Mouse (Mus musculus) heart, embryonic 13.5 days (tissue): ENCODE data around the gene Tmem206. TPM values are rescaled to one million over a fixed set of nuclear protein-coding genes. Genes with fewer than 3 reads are reported as not detected.

Source experiments
- ATAC-seq: fragments of 200-750 bp; cut with Nextera tagmentation; 2 replicates; pipeline ENCODE4 v1.8.0; 2017; ENCODE audit warnings: moderate TSS enrichment; ENCODE audit not compliant: insufficient number of reproducible peaks, low FRiP score, low TSS enrichment; ENCODE audit errors: extremely low read depth
- H3K27ac ChIP-seq: fragments of 300-500 bp; sonication (generic); replicated peaks from 2 replicates; pipeline ENCODE4 v1.5.1; 2015; ENCODE audit warnings: moderate library complexity, mild to moderate bottlenecking, inconsistent platforms
- H3K27me3 ChIP-seq: fragments of 300-500 bp; sonication (generic); replicated peaks from 2 replicates; pipeline ENCODE4 v1.6.1; 2015; ENCODE audit warnings: mild to moderate bottlenecking, inconsistent platforms
- H3K36me3 ChIP-seq: fragments of 300-500 bp; sonication (generic); 2 replicates; pipeline ENCODE4 v1.6.1; 2015; ENCODE audit warnings: mild to moderate bottlenecking, inconsistent platforms
- H3K4me1 ChIP-seq: fragments of 300-500 bp; sonication (generic); 2 replicates; pipeline ENCODE4 v1.6.1; 2015; ENCODE audit warnings: inconsistent platforms
- H3K4me2 ChIP-seq: fragments of 300-500 bp; sonication (generic); 2 replicates; pipeline ENCODE4 v1.6.1; 2015; ENCODE audit warnings: inconsistent platforms, mild to moderate bottlenecking, moderate library complexity
- H3K4me3 ChIP-seq: fragments of 300-500 bp; sonication (generic); 2 replicates; pipeline ENCODE4 v1.5.1; 2015; ENCODE audit warnings: moderate library complexity, mild to moderate bottlenecking, inconsistent platforms
- H3K9ac ChIP-seq: fragments of 300-500 bp; sonication (generic); 2 replicates; pipeline ENCODE4 v1.6.1; 2015; ENCODE audit warnings: inconsistent platforms, mild to moderate bottlenecking, moderate library complexity
- H3K9me3 ChIP-seq: fragments of 300-500 bp; sonication (generic); 2 replicates; pipeline ENCODE4 v1.6.1; 2016; ENCODE audit warnings: inconsistent platforms
- WGBS: fragments of 180-500 bp; shearing (Covaris S2); methylation state at CpG from one replicate; pipeline ENCODE4 v1.1.7; 2015; ENCODE audit warnings: mixed read lengths; 5-methylcytosine and 5-hydroxymethylcytosine counted together
- polyA plus RNA-seq: library from polyadenylated mRNA; unstranded; fragments of >200 nt; fragmentation: Nextera tagmentation; extraction: Ambion mirVana; gene quantifications from 2 replicates; pipeline ENCODE4 v1.2.1, GENCODE M21; 2015

Gene Tmem206
- polyA plus RNA-seq: 16.2 and 17.6 TPM in 2 replicates

- WGBS: under 1% methylated on average over 39 of the region's 42 CpGs
- peak; percentile 88 for ATAC-seq
- H3K36me3 ChIP-seq: peaks cover 14% of the 10 kb centered on the region
Observed at GRCm38 (mm10) chr1:191325726-191326232, at the start of gene Tmem206. Tmem206 (plus strand) TSS chr1:191325912.

GRCm38 (mm10) chr1:191276181-191276580 is 49.5 kb upstream of the Tmem206 start:
- Histone ChIP-seq H3K27ac (no peak overlapping the region), H3K4me3 (no peak overlapping the region), H3K9me3 (no peaks in the 10 kb centered on the region), H3K4me1 (peaks cover 17% of the 10 kb centered on the region), H3K9ac (no peak overlapping the region), H3K4me2 (no peak overlapping the region), H3K27me3 (no peaks in the 10 kb centered on the region; the same call in 1 of the 2 replicates), H3K36me3 (no peaks in the 10 kb centered on the region)
- 93% methylated on average over 7 of the region's 7 CpGs for WGBS
- ATAC-seq: no peak

More at GRCm38 (mm10) chr1:191325726-191326232, at the start of gene Tmem206:
- Histone ChIP-seq H3K9ac (peak within 1 kb of the TSS; percentile 91), H3K4me3 (peak within 1 kb of the TSS; percentile 86), H3K27ac (peak within 1 kb of the TSS; percentile 60), H3K4me1 (peaks cover 28% of the 10 kb centered on the region), H3K27me3 (no peaks in the 10 kb centered on the region; the same call in 1 of the 2 replicates), H3K9me3 (no peaks in the 10 kb centered on the region), H3K4me2 (peak within 1 kb of the TSS; percentile 98)

- Histone ChIP-seq H3K36me3 (no peaks in the 10 kb centered on the region), H3K27me3 (no peaks in the 10 kb centered on the region; the same call in 1 of the 2 replicates), H3K9me3 (no peaks in the 10 kb centered on the region), H3K4me1 (peaks cover 17% of the 10 kb centered on the region), H3K4me2 (0 out of 2 replicates have a peak overlapping the region, but pooled peaks have one; percentile 4), H3K27ac (peak overlapping the region; percentile 48; the same call in 1 of the 2 replicates), H3K4me3 (no peak overlapping the region), H3K9ac (no peak overlapping the region)
- WGBS: 71% methylated on average over 14 of the region's 14 CpGs
- no peak for ATAC-seq
Observed at GRCm38 (mm10) chr1:191277549-191278059, 48.1 kb upstream of the Tmem206 start.

GRCm38 (mm10) chr1:191278324-191278723 is 47.4 kb upstream of the Tmem206 start:
- no peaks in the 10 kb centered on the region; the same call in 1 of the 2 replicates for H3K27me3 ChIP-seq
- no peak overlapping the region for H3K27ac ChIP-seq
- WGBS: 73% methylated on average over 4 of the region's 4 CpGs
- no peaks in the 10 kb centered on the region for H3K36me3 ChIP-seq
- H3K4me2 ChIP-seq: no peak overlapping the region
- no peak for ATAC-seq
- H3K9me3 ChIP-seq: no peaks in the 10 kb centered on the region
- no peak overlapping the region for H3K9ac ChIP-seq
- H3K4me3 ChIP-seq: no peak overlapping the region
- peaks cover 17% of the 10 kb centered on the region for H3K4me1 ChIP-seq

GRCm38 (mm10) chr1:191281171-191281570 is 44.5 kb upstream of the Tmem206 start:
- WGBS: 57% methylated on average over 7 of the region's 7 CpGs
- no peaks in the 10 kb centered on the region for H3K9me3 ChIP-seq
- H3K9ac ChIP-seq: no peak overlapping the region
- no peak overlapping the region for H3K27ac ChIP-seq
- no peak for ATAC-seq
- no peak overlapping the region for H3K4me2 ChIP-seq
- no peaks in the 10 kb centered on the region for H3K36me3 ChIP-seq
- H3K27me3 ChIP-seq: no peaks in the 10 kb centered on the region; the same call in 1 of the 2 replicates
- H3K4me3 ChIP-seq: no peak overlapping the region
- peaks cover 17% of the 10 kb centered on the region for H3K4me1 ChIP-seq

GRCm38 (mm10) chr1:191282319-191282718 is 43.4 kb upstream of the Tmem206 start:
- Histone ChIP-seq H3K27ac (no peak overlapping the region), H3K4me1 (peaks cover 9% of the 10 kb centered on the region), H3K9ac (no peak overlapping the region), H3K9me3 (no peaks in the 10 kb centered on the region), H3K27me3 (no peaks in the 10 kb centered on the region; the same call in 1 of the 2 replicates), H3K4me3 (no peak overlapping the region), H3K36me3 (no peaks in the 10 kb centered on the region), H3K4me2 (no peak overlapping the region)
- no peak for ATAC-seq
- 86% methylated on average over 1 of the region's 1 CpGs for WGBS

- H3K36me3 ChIP-seq: no peaks in the 10 kb centered on the region
- H3K9ac ChIP-seq: no peak overlapping the region
- H3K27me3 ChIP-seq: no peaks in the 10 kb centered on the region; the same call in 1 of the 2 replicates
- H3K4me3 ChIP-seq: no peak overlapping the region
- ATAC-seq: no peak
- no peaks in the 10 kb centered on the region for H3K9me3 ChIP-seq
- 85% methylated on average over 13 of the region's 13 CpGs for WGBS
- H3K4me2 ChIP-seq: no peak overlapping the region
- H3K4me1 ChIP-seq: no peaks in the 10 kb centered on the region
- no peak overlapping the region for H3K27ac ChIP-seq
Observed at GRCm38 (mm10) chr1:191283110-191284040, 42.3 kb upstream of the Tmem206 start.

GRCm38 (mm10) chr1:191284502-191284901 is 41.2 kb upstream of the Tmem206 start:
- H3K36me3 ChIP-seq: no peaks in the 10 kb centered on the region
- no peak overlapping the region for H3K4me3 ChIP-seq
- WGBS: 82% methylated on average over 8 of the region's 8 CpGs
- H3K27me3 ChIP-seq: no peaks in the 10 kb centered on the region; the same call in 1 of the 2 replicates
- no peaks in the 10 kb centered on the region for H3K9me3 ChIP-seq
- no peak overlapping the region for H3K4me2 ChIP-seq
- ATAC-seq: no peak
- H3K27ac ChIP-seq: no peak overlapping the region
- no peak overlapping the region for H3K9ac ChIP-seq
- H3K4me1 ChIP-seq: no peaks in the 10 kb centered on the region

GRCm38 (mm10) chr1:191288762-191289161 is 37.0 kb upstream of the Tmem206 start:
- no peaks in the 10 kb centered on the region for H3K27me3 ChIP-seq
- no peak overlapping the region for H3K27ac ChIP-seq
- no peak for ATAC-seq
- no peak overlapping the region for H3K4me2 ChIP-seq
- H3K9me3 ChIP-seq: no peaks in the 10 kb centered on the region
- WGBS: 36% methylated on average over 8 of the region's 8 CpGs
- H3K9ac ChIP-seq: no peak overlapping the region
- H3K4me3 ChIP-seq: no peak overlapping the region
- no peaks in the 10 kb centered on the region for H3K36me3 ChIP-seq
- peaks cover 6% of the 10 kb centered on the region; the same call in 1 of the 2 replicates for H3K4me1 ChIP-seq

- no peaks in the 10 kb centered on the region for H3K36me3 ChIP-seq
- no peak for ATAC-seq
- WGBS: 62% methylated on average over 5 of the region's 5 CpGs
- H3K27me3 ChIP-seq: no peaks in the 10 kb centered on the region
- no peak overlapping the region for H3K9ac ChIP-seq
- H3K9me3 ChIP-seq: no peaks in the 10 kb centered on the region
- peaks cover 30% of the 10 kb centered on the region for H3K4me1 ChIP-seq
- no peak overlapping the region for H3K4me3 ChIP-seq
- no peak overlapping the region for H3K27ac ChIP-seq
- H3K4me2 ChIP-seq: no peak overlapping the region
Observed at GRCm38 (mm10) chr1:191292348-191292747, 33.4 kb upstream of the Tmem206 start.

- no peaks in the 10 kb centered on the region for H3K36me3 ChIP-seq
- ATAC-seq: no peak
- H3K27ac ChIP-seq: no peak overlapping the region
- H3K9ac ChIP-seq: no peak overlapping the region
- H3K4me2 ChIP-seq: no peak overlapping the region
- no peaks in the 10 kb centered on the region for H3K9me3 ChIP-seq
- peaks cover 30% of the 10 kb centered on the region for H3K4me1 ChIP-seq
- H3K27me3 ChIP-seq: no peaks in the 10 kb centered on the region
- 80% methylated on average over 2 of the region's 2 CpGs for WGBS
- H3K4me3 ChIP-seq: no peak overlapping the region
Observed at GRCm38 (mm10) chr1:191293051-191293450, 32.7 kb upstream of the Tmem206 start.
